Mouse (Mus musculus): Measurements from ENCODE around the gene Aarsd1.
A peak's percentile ranks its signal among the peaks of the same experiment; 100 is the strongest.
"Not testable (repeated sequence)": the region's sequence is repeated elsewhere in the genome, so short reads cannot be mapped to it uniquely, and the experiment has no call there.

The Aarsd1 gene

GRCm38 (mm10) chr11:101378926-101379325 is 38.5 kb downstream of the Aarsd1 start:
- no peak for DNase-seq (ENCODE audit: low spot score in 2 of 2)

- DNase-seq (ENCODE audit: low spot score in 2 of 2): not testable (repeated sequence)
Measured at GRCm38 (mm10) chr11:101378196-101378595, 39.2 kb downstream of the Aarsd1 start.

DNA sequence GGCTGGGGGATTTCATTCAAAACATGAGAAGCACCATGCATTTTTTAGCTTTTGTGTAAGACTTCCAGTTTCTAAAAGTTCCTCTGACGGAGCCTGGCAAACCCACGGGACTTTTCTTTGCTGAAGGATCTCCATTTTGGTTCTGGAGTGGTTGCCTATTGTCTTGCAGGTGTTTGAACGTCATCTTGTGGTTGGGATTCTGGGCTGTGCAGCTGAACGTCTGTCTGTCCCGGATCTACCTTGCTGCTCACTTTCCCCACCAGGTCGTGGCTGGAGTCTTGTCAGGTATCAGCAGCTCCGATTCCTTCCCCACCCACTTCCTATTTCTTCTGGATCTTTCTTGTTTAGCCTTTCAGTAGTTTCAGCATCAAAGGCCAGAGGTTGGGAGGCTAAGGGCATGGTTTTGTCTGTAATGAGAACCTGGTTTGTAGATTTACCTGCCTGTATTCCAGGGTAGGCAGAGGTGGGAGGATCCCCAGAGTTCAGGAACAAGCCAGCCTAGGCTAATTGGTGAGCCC is 42.9 kb downstream of the Aarsd1 start:
- DNase-seq (ENCODE audit: low spot score in 2 of 2): no peak

GRCm38 (mm10) chr11:101370141-101370540 is 47.3 kb downstream of the Aarsd1 start:
- DNase-seq (ENCODE audit: low spot score in 2 of 2): no peak

DNA sequence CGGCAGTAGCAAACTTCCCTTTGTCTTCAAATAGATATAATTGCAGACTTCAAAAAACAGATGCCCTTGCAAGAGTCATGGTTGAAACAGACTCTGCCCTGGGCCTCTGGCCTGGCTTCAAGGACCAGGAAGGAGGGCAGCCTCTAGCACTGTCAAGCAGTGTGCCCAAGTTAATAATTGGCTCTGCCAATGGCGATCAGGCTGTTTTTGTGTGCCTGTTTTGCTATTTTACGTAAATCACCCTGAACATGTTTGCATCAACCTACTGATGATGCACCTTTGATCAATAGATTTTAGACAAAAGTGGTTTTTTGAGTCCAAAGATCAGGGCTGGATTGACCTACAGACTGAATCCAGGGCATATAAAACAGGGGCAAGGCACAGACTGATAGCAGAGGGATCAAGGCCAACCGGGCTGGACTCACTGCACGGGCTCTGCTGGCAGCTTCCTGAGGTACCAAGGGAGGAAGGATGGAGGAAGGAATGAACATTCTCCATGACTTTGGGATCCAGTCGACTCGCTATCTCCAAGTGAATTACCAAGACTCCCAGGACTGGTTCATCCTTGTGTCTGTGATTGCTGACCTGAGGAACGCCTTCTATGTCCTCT is 50.0 kb downstream of the Aarsd1 start, which contains the start of gene G6pc:
G6pc (plus strand) TSS at position 236 of the 610 bp plus-strand sequence.
- DNase-seq (ENCODE audit: low spot score in 2 of 2): no peak

DNA sequence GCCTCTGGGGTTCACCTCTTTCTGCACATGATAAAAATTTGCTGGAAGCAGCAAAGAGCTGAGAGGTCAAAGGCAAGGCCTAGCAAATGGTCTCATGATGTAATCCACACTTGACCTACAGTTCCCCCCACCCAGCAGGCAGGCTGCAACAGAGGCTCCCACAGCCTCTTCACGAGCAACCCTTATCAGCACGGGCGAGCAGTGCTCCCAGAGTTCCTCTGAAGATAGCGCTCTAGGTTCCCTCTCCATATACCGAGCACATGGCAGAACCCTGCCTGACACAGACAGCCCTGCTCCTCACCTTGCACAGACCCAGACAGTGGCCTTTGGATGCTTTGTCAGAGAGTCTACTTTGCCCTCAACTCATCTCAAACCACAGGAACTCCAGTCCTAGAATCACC is 52.9 kb downstream of the Aarsd1 start:
- DNase-seq (ENCODE audit: low spot score in 2 of 2): no peak

DNA sequence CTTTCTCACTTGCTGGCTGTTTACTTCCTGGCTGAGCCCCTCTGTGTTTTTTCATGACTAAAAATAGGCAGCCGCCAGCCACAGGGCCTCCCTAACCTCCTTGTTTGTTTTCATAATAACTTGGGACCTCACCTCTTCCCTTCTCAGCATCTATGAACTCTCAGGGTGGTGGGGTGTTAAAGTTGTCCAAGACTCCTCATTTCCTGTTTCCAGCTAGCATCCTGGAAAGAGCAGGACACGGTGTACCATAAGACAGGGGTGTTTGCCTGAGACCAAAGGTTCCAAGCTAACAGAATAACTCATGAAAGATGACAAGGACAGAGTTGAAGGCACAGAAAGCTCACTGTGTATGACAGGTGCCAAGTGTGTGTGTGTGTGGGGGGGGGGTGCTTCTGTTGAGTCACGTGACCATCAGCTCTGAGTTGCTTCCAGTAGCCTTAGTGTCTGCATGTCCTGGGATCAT is 56.7 kb downstream of the Aarsd1 start:
- no peak for DNase-seq (ENCODE audit: low spot score in 2 of 2)

GRCm38 (mm10) chr11:101359776-101360175 is 57.6 kb downstream of the Aarsd1 start:
- no peak for DNase-seq (ENCODE audit: low spot score in 2 of 2)

- peak; percentile 49 to 74 for DNase-seq (ENCODE audit: low spot score in 2 of 2)
Measured at GRCm38 (mm10) chr11:101357505-101358182, 59.8 kb downstream of the Aarsd1 start.
